ENCODE assay signal across 8 mouse cellular contexts in the genomic region with DNA sequence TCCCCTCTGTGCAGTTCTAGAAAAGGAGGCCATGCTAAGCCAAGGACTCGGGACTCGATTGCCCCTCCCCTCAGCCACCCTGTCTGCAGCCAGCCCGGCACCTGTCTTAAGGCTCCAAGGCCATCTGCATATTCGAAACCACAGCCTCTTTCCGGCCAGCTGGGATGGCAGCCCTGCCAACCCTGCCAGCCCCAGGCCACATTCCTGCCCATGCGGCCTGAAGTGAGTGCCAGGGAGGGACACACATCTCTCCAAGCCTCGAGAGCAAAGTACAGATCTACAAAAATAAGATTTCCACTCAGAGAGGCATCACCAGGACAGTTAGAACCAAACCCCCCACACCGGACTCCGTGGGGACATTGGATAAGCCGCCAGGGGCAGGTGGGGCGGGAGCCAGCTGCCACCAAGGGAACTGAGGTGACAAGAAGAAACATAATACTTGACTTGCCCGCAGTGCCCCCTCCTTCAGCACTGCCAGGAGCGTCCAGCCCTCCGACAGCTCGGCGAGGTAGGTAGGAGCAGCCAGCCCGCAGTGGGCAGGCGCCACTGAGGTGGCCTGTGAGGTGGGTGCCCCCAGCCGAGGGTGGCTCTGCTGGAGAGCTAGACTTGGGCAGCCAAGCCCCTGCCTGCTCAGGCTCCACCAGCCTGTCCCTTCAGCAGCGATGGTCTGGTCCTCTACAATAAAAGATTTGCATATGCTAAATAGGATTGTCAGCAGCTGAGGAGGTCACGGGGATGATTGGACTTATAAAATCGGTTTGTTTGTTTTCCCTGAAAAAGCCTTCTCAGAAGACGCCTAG. TPM values are rescaled to one million over a fixed set of nuclear protein-coding genes. Genes with fewer than 3 reads are reported as not detected.
DNase-seq lines count a peak whose midpoint lies in the region; ATAC-seq and TF ChIP-seq lines count a peak whose summit lies in the region.

No protein-coding gene starts in this region.

- peak; percentile 46 for ATAC-seq in lung, postnatal 0 days
- peak; percentile 29; the same call in 1 of the 2 replicates for ATAC-seq in megakaryocyte progenitor cell, adult 5-6 weeks (replicated peaks; ENCODE audit: poor library complexity)
- no peak for ATAC-seq in granulocyte monocyte progenitor cell, adult 5-6 weeks (replicated peaks; ENCODE audit: poor library complexity, severe bottlenecking)

- DNase-seq in lung, postnatal 0 days (ENCODE audit: low spot score) = no peak
- DNase-seq in lung, postnatal 25 days (ENCODE audit: low spot score) = no peak
- DNase-seq in cerebellum, postnatal 25 days = peak; percentile 40 to 63
- peak; percentile 32 for DNase-seq in heart, postnatal 25 days (ENCODE audit: low spot score)
- DNase-seq in left cerebral cortex, adult 18-20 months (ENCODE audit: low spot score in 2 of 2) = no peak
- DNase-seq in embryo, embryonic 10 days (ENCODE audit: low spot score) = no peak

- no peaks in the 10 kb centered on the region for H3K27me3 ChIP-seq in lung, postnatal 0 days (replicated peaks; ENCODE audit: insufficient read depth, low read length)

- intact Hi-C loops in heart, postnatal 25 days (cut with DNase I) = loop anchor here (1.0 kb wide), 1 partner anchor 13 kb away; no protein-coding TSS in a partner anchor

- no peak overlapping the region for H3K4me3 ChIP-seq in lung, postnatal 0 days (ENCODE audit: low read depth, low read length)

- no peaks in the 10 kb centered on the region for H3K4me1 ChIP-seq in lung, postnatal 0 days (ENCODE audit: insufficient read depth, low read depth, low read length)

- H3K4me2 ChIP-seq in lung, postnatal 0 days (replicated peaks; ENCODE audit: low read depth, low read length) = no peak overlapping the region

- no peak for TF ChIP-seq CTCF in lung, postnatal 0 days (IDR thresholded peaks at IDR 0.05)

- H3K9me3 ChIP-seq in lung, postnatal 0 days (ENCODE audit: low read length) = no peaks in the 10 kb centered on the region

- WGBS in lung, postnatal 0 days = 46% methylated on average over 23 of the region's 23 CpGs

- TF ChIP-seq EP300 in lung, postnatal 0 days (IDR thresholded peaks at IDR 0.05) = no peak

- no peaks in the 10 kb centered on the region for H3K36me3 ChIP-seq in lung, postnatal 0 days (ENCODE audit: insufficient read depth, low read length)

- no peak overlapping the region for H3K9ac ChIP-seq in lung, postnatal 0 days (replicated peaks; ENCODE audit: low read depth)

- H3K27ac ChIP-seq in lung, postnatal 0 days (ENCODE audit: low read length) = no peak overlapping the region

RNA-seq across cellular contexts. Expression of gene Exog, which starts 39.0 kb away (rescaled TPM):
- 6.9 and 7.4 TPM in 2 replicates for polyA plus RNA-seq in lung, postnatal 0 days (2015; fragmentation: Nextera tagmentation; extraction: Ambion mirVana)
- total RNA-seq in heart, postnatal 25 days (2021) = 1 to 10 TPM; 2.4 to 2.5 TPM
- 8.7 and 10.2 TPM in 2 replicates for total RNA-seq in megakaryocyte progenitor cell, adult 5-6 weeks (2015)
- 5.1 and 5.2 TPM in 2 replicates for total RNA-seq in megakaryocyte progenitor cell, adult 5-6 weeks (2017)
- total RNA-seq in left cerebral cortex, adult 18-20 months (2021) = 10 to 100 TPM; 23.7 to 24.8 TPM
- 10.4 and 17.7 TPM in 2 replicates for total RNA-seq in granulocyte monocyte progenitor cell, adult 5-6 weeks (2014; fragmentation: Nextera tagmentation)
- total RNA-seq in granulocyte monocyte progenitor cell, adult 5-6 weeks (2017) = 4.2 and 4.6 TPM in 2 replicates

Comparison
In these comparisons a context has a peak if more than half of its experiments do, and no peak if none do; other contexts are left out.
1. DNase-seq: peak in cerebellum, postnatal 25 days (2 of 2) and heart, postnatal 25 days (single experiment); none in lung, postnatal 0 days (single experiment), lung, postnatal 25 days (single experiment), left cerebral cortex, adult 18-20 months (0 of 2) and embryo, embryonic 10 days (single experiment).